Mouse (Mus musculus): ENCODE measurements at regions not wholly inside any gene's neighbourhood (a gene's known extent, or its start where the extent isn't known, plus 50 kb on each side); places are given as distances from the start of the nearest gene placed in this dataset.
"Not testable (repeated sequence)": the region's sequence is repeated elsewhere in the genome, so short reads cannot be mapped to it uniquely, and the experiment has no call there.

DNA sequence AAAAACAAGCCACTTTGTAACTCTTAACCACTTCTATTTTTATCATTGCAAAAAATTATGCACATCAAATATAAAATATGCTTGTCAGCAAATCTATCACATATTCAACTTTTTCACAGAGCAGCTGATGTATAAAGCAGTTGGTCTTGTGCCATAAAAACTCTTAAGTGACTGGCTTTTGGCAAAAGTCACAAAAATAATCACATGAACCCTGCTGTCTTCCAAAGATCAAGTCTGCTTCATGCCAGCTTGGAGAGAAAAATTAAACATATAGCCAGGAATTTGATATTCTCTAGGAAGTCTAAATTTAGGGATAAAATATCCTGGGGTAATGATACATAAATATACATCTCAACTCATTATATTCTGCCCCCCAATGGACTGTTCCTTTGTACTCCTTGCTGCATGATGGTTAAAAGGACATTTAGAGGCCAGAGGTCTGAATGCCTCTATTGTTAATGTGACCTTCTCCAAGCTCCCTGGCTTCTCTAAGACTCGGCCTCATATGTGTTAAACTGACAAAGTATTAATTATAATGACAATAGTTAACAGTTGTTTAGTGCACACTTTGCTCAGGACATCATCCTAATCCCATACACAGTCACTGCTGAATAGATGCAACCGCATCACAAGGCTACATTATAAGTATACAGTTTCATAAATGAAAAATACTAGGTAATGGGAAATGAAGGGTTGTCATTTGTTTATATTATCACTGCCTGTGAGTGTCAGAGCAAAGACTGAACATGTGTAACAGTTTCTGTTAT, 422.9 kb upstream of the Hs3st1 start:
- no peak for DNase-seq

DNA sequence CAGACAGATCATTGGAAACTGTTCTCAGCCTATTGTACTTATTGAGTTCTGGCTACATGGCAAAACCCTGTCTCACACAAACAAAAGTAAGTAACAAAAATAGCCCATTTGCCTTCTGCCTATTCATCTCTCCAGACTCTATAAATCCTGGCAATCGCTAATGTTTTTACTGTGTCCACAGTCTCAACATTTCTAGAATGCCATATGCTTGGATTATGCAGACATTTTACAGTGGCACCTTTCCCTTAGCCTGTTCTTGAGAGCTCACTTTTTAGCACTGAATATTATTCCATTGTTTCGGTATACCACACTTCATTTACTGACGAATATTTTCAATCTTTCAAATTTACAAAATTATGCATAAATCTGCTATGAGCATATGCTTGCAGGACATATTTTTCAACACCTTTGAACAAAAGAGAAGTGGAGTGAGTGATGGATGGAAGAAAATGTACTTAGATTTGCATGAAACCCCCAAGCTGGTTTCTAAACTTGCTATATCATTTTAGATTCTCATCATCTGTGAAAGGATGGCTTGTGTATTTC, 381.5 kb upstream of the Hs3st1 start:
- no peak for DNase-seq

DNA sequence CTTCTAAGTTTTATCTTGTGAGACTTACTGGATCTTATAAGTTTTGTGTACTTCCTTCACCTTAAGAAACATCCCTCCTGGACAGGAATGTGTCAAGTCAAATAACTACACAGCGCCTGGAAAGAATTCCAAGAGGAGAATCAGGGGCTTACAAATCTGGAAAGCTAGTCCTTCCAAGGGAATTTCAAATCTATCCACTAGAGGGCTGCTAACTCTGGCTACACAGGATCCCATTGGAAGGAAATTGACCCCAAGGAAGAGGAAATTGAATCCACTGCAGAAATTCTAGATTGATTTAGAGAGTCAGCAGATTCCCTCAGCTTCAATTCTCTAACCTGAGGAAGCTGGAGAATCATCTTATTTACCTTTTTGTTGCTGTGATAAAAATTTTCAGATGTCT, 369.1 kb upstream of the Hs3st1 start:
- DNase-seq = no peak

- no peak for DNase-seq
Measured at GRCm38 (mm10) chr5:40116849-40117248, 361.6 kb upstream of the Hs3st1 start.

DNA sequence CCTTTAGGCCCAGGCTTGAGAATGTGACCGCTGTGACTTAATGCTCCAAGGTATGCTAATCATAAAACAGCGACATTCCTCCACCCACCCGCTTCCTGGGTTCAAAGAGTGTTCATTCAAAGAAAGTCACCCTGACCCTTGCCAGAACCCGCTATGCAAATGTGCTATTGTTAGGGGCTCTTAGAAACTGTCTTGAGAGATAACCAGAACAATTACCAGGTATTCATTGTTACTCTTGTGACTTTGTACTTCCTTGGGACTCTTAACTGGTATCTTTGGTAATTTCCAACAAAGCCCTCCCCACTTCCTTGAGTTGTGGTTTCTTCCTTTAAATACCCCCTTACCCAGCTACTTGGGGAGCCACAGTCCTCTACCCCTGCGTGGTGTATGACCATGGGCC, 334.3 kb upstream of the Hs3st1 start:
- not testable (repeated sequence) for DNase-seq

DNA sequence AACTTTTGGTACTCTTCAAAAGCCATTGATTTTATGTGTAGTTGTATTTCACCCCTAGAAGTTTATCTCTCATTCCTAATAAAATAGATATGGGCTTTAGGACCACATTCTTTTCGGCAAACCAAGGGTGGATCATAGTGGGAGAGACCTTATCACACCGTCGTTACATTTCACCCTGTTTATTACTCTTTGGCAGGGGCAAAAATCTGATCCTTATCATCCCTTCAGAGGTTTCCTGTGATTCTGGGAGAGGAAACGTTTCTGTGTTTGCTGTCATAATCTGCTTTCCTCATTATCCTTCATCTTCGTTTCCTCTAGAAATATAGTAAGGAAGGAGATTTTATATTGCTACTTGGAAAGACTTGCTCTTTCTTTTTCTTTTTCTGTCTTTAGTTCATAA, 290.0 kb upstream of the Hs3st1 start:
- DNase-seq = no peak

DNA sequence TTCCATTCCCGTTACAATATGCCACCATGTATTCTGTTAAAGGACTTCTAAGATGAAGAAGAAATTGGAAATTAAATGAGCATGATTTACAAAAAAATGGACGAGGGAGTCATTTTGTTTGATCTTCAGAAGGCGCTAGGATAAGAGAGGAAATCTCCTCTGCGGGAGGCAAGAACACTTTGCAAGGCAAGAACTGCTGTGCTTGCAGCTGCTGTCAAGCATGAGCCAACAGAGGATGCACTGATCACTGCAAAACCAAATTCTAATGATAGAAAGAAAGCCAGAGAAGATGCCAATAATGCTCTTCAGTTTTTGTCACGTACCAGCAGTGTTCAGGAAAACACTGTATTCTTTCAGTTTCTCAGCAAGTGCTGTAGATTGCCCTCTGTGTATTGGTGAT, 279.2 kb upstream of the Hs3st1 start:
- peak in 1 of 2 experiments; percentile 14 for DNase-seq

DNA sequence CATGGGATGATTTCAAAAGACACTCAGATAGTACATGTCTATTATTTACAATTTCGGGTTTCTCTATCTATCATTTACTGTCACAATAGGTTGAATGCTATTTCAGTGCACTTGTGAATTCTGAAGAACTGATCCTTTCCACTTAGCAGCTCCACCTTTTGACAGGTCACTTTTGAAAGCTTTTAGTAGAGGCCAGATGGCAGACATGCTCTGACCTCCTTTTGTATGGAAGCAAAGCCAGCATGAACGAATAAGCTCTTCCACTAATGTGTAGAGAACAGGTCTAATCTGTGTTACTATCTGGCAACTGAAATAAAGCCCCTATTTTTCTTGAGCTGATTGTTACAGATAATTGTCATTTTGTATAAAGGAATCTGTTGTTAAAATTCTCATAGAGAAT, 278.4 kb upstream of the Hs3st1 start:
- DNase-seq = peak in 1 of 2 experiments; percentile 10

DNA sequence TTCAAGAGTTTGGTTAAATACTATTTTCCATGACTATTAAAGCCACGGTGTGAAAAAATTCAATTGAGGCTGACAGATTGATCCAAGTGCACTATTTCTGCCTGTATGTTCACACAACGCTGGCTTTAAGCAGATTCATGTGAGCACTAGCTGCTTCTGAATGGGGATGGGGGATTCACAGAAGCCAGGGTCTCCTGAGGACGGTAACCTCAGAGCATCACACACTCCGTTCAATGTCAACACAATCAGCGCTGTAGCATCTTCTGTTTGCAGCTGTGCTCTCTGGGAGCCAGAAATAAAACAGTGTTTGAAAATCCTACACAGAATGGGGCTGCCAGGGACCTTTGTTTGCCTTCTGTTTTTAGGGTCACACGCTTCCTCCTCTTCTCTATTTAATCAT, 275.0 kb upstream of the Hs3st1 start:
- no peak for DNase-seq

DNA sequence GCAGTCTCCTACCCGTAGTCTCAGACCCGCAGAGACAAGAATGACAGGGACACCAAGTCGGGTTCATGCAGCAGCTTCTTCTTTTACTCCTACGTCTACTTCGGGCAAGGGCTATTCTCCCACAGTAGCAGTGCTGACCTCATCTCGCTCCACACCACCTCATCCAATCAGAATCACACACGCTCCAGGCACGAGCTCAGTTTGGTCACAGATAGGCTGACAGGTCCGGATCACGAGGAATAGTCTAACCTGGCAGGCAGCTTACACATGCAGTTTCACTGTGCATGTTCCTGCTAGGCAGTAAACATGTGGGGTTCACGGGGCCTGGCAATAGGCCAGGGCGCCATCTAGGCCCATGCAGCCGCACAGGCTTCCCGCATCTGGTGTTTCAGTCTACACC, 260.7 kb upstream of the Hs3st1 start:
- DNase-seq = no peak

DNA sequence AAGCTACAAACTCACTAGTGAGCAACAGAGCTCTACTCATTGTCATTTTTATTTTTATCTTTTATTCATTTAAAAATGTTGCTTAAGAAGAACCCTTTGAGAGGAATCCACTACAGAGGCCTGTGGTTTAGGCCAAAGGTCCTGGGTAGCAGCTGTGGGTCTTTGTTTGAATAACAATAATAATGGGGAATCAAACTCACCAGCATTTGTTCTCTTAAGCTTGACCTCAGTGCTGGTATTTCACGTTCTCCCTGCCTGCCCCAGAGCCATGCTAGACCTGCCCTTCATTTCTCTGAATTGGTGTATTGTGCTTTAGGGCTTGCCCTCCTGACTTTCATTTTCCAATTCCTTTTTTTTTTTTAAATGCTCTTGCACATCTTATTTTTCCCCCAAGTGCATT, 232.8 kb upstream of the Hs3st1 start:
- DNase-seq = no peak

DNA sequence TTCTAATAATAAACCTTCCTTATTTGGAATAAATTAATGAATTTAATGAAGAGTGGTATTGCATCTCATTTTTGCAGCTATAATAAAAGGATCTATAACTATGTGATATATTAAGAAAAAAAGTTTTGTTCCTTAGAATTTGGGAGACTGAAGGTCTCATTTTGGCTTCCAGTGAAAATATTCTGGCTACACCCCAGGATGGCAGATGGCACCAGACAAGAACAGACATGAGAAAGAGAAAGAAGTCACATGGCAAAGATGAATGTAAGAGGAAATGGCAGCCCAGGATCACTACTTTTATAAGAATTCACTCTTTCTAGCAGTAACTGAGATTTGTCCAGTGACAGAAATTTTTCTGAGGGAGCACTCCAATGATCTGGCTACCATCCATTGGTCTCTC, 209.1 kb upstream of the Hs3st1 start:
- DNase-seq = peak; percentile 51 to 60

DNA sequence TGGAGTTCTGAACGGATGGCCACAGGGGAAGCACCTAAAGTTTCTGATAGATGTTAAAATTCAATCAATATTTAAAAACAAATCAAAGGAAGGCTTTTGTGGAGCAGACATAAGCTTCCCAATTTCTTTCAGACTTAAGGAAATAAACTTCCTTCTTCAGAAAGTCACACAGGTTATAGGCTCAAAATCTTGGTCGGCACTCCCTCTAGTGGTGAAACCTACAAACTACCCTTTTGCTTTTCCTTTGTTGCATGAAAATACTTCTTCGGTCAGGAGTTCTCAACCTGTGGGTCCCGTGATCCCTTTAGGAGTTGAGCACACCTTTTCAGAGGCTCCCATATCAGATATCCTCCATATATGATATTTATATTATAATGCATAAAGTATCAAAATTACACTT, 205.7 kb upstream of the Hs3st1 start:
- DNase-seq = peak; percentile 24 to 57

GRCm38 (mm10) chr5:39935564-39935963, 180.3 kb upstream of the Hs3st1 start:
- DNase-seq = no peak

DNA sequence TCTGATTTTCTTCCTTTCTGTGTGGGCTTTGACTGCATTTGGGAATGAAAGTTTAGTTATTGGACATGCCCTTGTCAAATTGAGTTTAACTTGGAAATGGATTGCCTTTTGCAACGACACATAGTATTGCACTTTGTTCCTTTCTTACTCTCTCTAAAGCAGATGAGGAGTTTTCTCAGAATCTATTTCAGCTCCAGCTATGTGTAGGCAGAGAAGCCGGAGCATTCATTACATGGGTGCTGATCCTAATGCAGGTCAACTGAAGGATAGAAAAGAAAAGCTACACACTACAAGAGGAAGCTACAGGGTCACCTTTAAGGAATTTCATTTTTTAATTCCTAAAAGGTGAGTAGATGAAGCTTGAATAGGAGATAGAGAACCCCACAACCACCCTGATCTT, 176.6 kb upstream of the Hs3st1 start:
- DNase-seq = no peak

DNA sequence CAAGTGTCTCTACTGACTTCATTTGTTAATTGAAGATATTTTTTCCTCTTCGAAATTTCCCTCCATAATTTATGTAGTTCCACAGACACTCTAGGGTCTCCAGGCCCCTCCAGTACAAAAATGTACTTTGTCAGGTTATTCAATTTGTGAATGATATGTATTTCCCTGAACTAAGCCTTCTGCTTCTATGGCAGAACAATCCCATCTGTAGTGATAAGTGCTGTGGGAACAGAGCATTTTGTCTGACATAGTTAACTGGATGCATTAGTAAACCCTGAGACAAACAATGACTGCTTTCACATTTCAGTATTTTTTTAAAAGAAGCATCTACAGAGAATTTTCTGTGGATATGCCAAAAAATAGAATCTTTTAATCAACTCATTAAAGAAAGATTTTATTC, 154.1 kb upstream of the Hs3st1 start:
- DNase-seq = no peak

- no peak for DNase-seq
Measured at GRCm38 (mm10) chr5:39871723-39872085, 116.4 kb upstream of the Hs3st1 start.

DNA sequence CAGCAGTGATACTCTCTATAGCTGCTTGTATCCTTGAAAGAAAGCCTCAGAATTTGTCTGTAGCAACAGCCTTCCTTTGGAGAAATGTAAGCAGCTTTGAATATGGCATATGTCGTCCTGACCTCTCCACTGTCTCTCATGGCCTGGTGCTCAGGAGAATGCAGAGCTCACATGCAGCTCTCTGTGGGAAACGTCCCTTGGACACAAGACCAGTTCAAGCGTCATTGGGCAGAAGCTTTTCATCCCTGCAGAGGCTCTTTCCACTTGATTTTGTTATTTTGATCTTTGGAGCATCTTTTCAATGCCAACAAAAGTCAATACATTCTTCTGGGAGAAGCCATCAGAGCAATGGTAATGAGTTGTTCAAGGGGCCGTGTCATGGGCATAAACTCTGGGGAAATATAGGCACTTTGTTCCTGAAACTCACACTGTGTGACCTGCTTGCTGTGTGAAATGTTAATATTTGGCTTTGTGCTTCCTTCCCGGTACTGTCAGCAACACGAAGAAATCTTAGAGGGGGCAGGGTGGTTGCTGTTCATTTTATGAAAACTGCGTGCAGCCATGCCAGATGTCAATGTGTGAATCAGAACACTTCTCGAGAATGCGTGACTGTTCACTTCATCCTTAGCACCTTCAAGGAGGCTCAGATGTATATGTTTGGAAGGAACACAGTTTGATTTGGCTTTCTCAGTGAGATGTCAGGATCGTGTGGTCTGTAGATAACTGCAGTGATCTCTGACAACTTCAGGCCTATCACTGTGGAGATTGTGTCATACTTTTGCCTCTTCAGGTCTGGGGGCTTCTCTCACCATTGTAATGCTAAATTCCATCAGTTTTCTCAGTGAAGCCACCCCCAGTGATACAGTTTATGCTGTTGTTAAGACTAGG, 115.8 kb upstream of the Hs3st1 start:
- peak in 1 of 2 experiments; percentile 1 for DNase-seq

DNA sequence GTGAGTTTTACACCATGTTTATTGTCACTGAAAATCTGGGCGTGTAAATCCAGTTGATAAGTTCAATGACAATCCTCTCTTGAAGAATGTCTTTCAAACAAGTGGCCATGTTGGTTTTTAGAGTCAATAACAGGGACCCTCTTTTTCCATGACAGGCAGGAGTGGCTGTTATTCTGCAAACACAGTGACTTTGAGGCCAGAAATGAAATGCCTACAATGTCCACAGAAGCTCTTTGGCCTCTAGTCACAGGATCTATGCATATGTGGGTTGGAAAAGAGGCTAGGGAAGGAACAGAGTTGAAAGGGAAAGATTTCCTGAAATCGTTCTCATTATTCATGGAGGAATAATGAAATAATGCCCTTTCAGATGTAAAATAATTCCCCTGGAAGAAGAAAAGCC, 101.9 kb upstream of the Hs3st1 start:
- DNase-seq = no peak

DNA sequence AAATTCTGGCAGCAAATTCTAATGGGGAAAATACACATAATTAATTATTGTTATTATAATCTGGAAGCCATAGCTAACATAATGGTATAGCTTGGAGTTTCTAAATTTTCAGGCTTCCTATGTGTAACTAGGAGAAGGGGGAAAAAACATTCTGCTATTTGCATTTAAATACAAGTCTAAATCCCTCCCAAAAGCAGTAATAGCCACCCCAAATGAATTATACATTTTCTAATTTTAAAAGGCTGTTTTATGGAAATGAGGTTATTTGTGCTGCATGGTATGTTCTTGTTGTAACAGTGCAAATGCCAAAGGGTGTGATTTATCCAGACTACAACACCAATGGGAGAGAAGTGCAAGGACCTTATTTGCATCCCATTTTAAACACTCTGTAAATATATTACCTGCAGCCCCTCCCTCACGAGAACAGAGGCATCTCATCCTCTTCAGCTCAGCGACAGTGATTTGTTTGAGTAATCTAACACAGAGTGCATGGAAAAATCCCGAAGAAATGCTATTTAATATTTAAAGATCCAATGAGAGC, 101.4 kb upstream of the Hs3st1 start:
- no peak for DNase-seq

DNA sequence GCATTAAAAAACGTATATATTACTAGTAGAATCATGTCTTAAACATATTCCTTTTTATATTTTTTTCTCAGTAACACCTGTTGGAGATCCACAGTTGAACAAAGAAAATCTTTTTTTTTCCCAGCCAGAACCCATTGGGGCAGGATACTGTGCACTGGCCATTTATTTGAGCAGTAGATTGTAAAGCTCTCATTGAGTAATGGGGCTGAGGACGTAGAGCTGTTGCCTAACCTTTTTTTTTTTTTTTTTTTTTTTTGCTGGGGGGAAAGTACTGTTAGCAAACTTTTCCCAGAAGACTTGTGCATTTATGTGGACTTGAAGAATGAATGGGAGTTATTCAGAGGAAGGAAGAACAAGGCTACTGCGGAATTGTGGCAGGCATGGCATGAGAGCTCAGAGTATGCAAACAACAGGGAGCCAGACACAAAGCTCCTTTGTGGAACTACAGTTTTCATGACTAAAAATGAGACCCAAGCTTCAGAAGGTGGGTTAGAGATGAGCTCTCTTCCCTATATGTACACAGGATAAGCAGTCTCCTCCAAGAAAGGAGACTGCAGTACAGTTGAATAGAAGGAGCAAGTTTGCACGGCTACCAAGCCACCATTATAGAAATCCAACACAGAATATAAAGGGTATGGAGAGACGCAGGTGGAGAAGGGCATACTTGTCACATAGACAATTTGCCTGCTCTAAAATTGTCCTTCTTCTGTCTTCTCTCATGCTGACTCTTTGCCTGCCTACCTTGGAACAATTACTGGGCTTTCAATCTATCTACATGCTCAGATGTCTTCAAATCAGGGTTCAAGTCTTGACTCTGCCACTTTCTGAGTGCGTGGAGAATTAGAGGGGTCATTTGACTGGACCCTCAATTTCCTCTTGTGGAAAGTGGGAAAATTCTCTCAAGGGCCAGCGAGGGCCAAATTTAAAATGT, 100.7 kb upstream of the Hs3st1 start:
- DNase-seq = no peak

DNA sequence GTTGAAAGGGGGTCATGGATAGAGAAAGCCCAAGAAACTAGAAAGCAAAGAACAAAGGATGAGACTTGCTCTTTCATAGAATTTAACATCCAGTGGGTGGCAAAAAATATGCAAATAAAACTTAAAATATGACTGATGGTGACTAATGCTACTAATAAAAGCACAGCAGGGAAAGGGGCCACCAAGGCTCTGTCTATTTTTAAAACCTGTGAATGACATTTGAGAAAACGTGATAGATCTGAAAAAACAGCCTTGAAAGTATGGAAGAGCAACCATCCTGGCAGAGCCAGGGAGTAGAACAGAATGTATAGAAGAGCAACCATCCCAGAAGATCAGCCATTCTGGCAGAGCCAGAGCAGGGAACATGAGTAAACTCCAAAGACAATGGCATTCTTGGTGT, 91.9 kb upstream of the Hs3st1 start:
- no peak for DNase-seq

DNA sequence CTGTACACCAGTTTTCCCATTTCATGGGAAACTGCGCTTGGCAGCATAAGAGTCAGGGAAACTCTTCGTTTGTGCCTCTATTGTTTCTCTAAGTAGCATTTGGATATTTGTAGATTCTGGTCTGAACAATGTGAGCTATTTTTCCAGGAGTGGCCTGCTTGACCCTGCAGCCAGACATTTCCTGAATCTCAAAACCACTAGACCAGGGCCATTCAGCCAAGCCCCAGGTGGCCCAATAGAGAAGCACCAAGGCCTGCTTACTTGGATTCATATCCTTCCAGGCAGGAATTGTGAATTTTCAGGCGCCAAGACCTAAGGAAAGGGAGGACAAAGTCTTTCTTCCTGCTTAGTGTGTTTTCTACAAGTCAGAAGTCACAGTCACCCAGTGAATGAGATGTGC, 85.9 kb upstream of the Hs3st1 start:
- no peak for DNase-seq

Data from cerebellum, postnatal 36 days (tissue).